Mouse (Mus musculus) MEL (cell line): ENCODE measurements around the gene Sh2b2. TPM values are rescaled to one million over a fixed set of nuclear protein-coding genes. Genes with fewer than 3 reads are reported as not detected.
A peak's percentile ranks its signal among the peaks of the same experiment; 100 is the strongest.

ENCODE experiments used
- DNase-seq: peaks from one replicate; pipeline ENCODE4 v3.0.0; 2011; ENCODE audit warnings: low read depth, low spot score
- H3K27ac ChIP-seq: 2 replicates; pipeline ENCODE4 v1.5.1; 2012; ENCODE audit warnings: low read depth, mild to moderate bottlenecking, control low read depth, low read length, moderate library complexity; ENCODE audit not compliant: control insufficient read depth
- H3K27me3 ChIP-seq, 2 experiments: fragments of 150-350 bp in 1 of 2; sonication (generic) in 1 of 2; 2 replicates each; pipeline ENCODE4 v1.6.1; 2012; ENCODE audit warnings: low read length in 2 of 2, mild to moderate bottlenecking in 2 of 2, improper control_type of control experiment in 1 of 2, moderate library complexity in 1 of 2; ENCODE audit not compliant: insufficient read depth in 2 of 2, control insufficient read depth in 1 of 2
- H3K36me3 ChIP-seq, 2 experiments: 2 replicates each; pipeline ENCODE4 v1.6.1; 2012 to 2014; ENCODE audit warnings: low read length in 2 of 2, improper control_type of control experiment in 1 of 2, inconsistent platforms in 1 of 2, mild to moderate bottlenecking in 1 of 2; ENCODE audit not compliant: insufficient read depth in 2 of 2, control insufficient read depth in 1 of 2
- H3K4me1 ChIP-seq, 2 experiments: fragments of 150-350 bp in 1 of 2; sonication (generic) in 1 of 2; 2 replicates each; pipeline ENCODE4 v1.6.1; 2012; ENCODE audit warnings: low read length in 2 of 2, improper control_type of control experiment in 1 of 2, mild to moderate bottlenecking in 1 of 2; ENCODE audit not compliant: insufficient read depth in 2 of 2, control insufficient read depth in 1 of 2
- H3K4me3 ChIP-seq, 2 experiments: fragments of 150-350 bp in 1 of 2; sonication (generic) in 1 of 2; 2 replicates each; pipeline ENCODE4 v1.5.1; 2012; ENCODE audit warnings: low read depth in 2 of 2, low read length in 2 of 2, mild to moderate bottlenecking in 2 of 2, moderate library complexity in 2 of 2, control low read depth in 1 of 2, improper control_type of control experiment in 1 of 2; ENCODE audit not compliant: control insufficient read depth in 1 of 2, insufficient read depth in 1 of 2
- H3K79me2 ChIP-seq: 2 replicates; pipeline ENCODE4 v1.6.1; 2012; ENCODE audit warnings: mild to moderate bottlenecking, low read length, moderate library complexity; ENCODE audit not compliant: control insufficient read depth, poor library complexity, insufficient read depth
- H3K9ac ChIP-seq: 2 replicates; pipeline ENCODE4 v1.6.1; 2012; ENCODE audit warnings: low read depth, mild to moderate bottlenecking, control low read depth, low read length, moderate library complexity; ENCODE audit not compliant: control insufficient read depth, poor library complexity, severe bottlenecking
- H3K9me3 ChIP-seq: fragments of 150-350 bp; sonication (generic); replicated peaks from 2 replicates; pipeline ENCODE4 v1.6.1; 2012; ENCODE audit warnings: mild to moderate bottlenecking, low read length, improper control_type of control experiment, moderate library complexity; ENCODE audit not compliant: insufficient read depth
- BHLHE40 ChIP-seq: IDR thresholded peaks from 2 replicates; pipeline ENCODE4 v1.6.1; 2012; ENCODE audit warnings: low read depth, mild to moderate bottlenecking, inconsistent platforms, low read length, improper control_type of control experiment, borderline replicate concordance
- CHD1 ChIP-seq: IDR thresholded peaks from 2 replicates; pipeline ENCODE4 v1.6.1; 2012; ENCODE audit warnings: low read depth, mild to moderate bottlenecking, inconsistent platforms, low read length, improper control_type of control experiment
- CTCF ChIP-seq, 3 experiments: IDR thresholded peaks in 2 of 3; conservative IDR thresholded peaks in 1 of 3; 2 replicates each; pipeline ENCODE4 v1.5.1; 2011 to 2012; ENCODE audit warnings: low read length in 3 of 3, low read depth in 2 of 3, mild to moderate bottlenecking in 2 of 3, improper control_type of control experiment in 1 of 3, inconsistent platforms in 1 of 3, mixed read lengths in 1 of 3, moderate library complexity in 1 of 3; ENCODE audit not compliant: control insufficient read depth in 1 of 3, insufficient read depth in 1 of 3, poor library complexity in 1 of 3, severe bottlenecking in 1 of 3
- E2F4 ChIP-seq: IDR thresholded peaks from 2 replicates; pipeline ENCODE4 v1.6.1; 2011; ENCODE audit warnings: low read depth, low read length, improper control_type of control experiment, borderline replicate concordance
- EP300 ChIP-seq, 2 experiments: IDR thresholded peaks; 2 replicates each; pipeline ENCODE4 v1.6.1; 2011; ENCODE audit warnings: improper control_type of control experiment in 2 of 2, low read length in 2 of 2, low read depth in 1 of 2, mild to moderate bottlenecking in 1 of 2
- ETS1 ChIP-seq: IDR thresholded peaks from 2 replicates; pipeline ENCODE4 v1.6.1; 2012; ENCODE audit warnings: low read depth, mild to moderate bottlenecking, inconsistent platforms, low read length, improper control_type of control experiment, moderate library complexity
- GABPA ChIP-seq: IDR thresholded peaks from 2 replicates; pipeline ENCODE4 v1.6.1; 2012; ENCODE audit warnings: low read depth, mild to moderate bottlenecking, inconsistent platforms, low read length, improper control_type of control experiment, moderate library complexity
- GATA1 ChIP-seq: IDR thresholded peaks from 2 replicates; pipeline ENCODE4 v1.6.1; 2011; ENCODE audit warnings: low read depth, low read length, improper control_type of control experiment
- HCFC1 ChIP-seq: IDR thresholded peaks from 2 replicates; pipeline ENCODE4 v1.6.1; 2012; ENCODE audit warnings: low read depth, mild to moderate bottlenecking, inconsistent platforms, low read length, improper control_type of control experiment, moderate library complexity
- JUND ChIP-seq: IDR thresholded peaks from 2 replicates; pipeline ENCODE4 v1.6.1; 2011; ENCODE audit warnings: low read depth, mild to moderate bottlenecking, improper control_type of control experiment, low read length
- KAT2A ChIP-seq: conservative IDR thresholded peaks from 2 replicates; pipeline ENCODE4 v1.6.1; 2012; ENCODE audit warnings: low read depth, low read length, improper control_type of control experiment, inconsistent platforms
- MAFK ChIP-seq: IDR thresholded peaks from 2 replicates; pipeline ENCODE4 v1.6.1; 2011; ENCODE audit warnings: low read depth, mild to moderate bottlenecking, low read length, improper control_type of control experiment, borderline replicate concordance
- MAX ChIP-seq: IDR thresholded peaks from 2 replicates; pipeline ENCODE4 v1.6.1; 2011; ENCODE audit warnings: low read length, improper control_type of control experiment
- MAZ ChIP-seq: IDR thresholded peaks from 2 replicates; pipeline ENCODE4 v1.6.1; 2012; ENCODE audit warnings: low read depth, mild to moderate bottlenecking, inconsistent platforms, low read length, improper control_type of control experiment
- MEF2A ChIP-seq: IDR thresholded peaks from 2 replicates; pipeline ENCODE4 v1.6.1; 2014; ENCODE audit warnings: low read depth, mild to moderate bottlenecking, inconsistent platforms, low read length, improper control_type of control experiment; ENCODE audit not compliant: poor library complexity, insufficient replicate concordance, severe bottlenecking; ENCODE audit errors: extremely low read depth
- MXI1 ChIP-seq: IDR thresholded peaks from 2 replicates; pipeline ENCODE4 v1.6.1; 2011; ENCODE audit warnings: mild to moderate bottlenecking, low read depth, low read length, improper control_type of control experiment
- MYB ChIP-seq: IDR thresholded peaks from 2 replicates; pipeline ENCODE4 v1.6.1; 2011; ENCODE audit warnings: mild to moderate bottlenecking, low read depth, low read length, improper control_type of control experiment
- MYC ChIP-seq: IDR thresholded peaks from 2 replicates; pipeline ENCODE4 v1.6.1; 2011; ENCODE audit warnings: low read depth, mild to moderate bottlenecking, low read length, improper control_type of control experiment, moderate library complexity
- NELFE ChIP-seq: IDR thresholded peaks from 2 replicates; pipeline ENCODE4 v1.6.1; 2011; ENCODE audit warnings: low read depth, low read length, improper control_type of control experiment
- NRF1 ChIP-seq: IDR thresholded peaks from 2 replicates; pipeline ENCODE4 v1.6.1; 2014; ENCODE audit warnings: low read depth, mild to moderate bottlenecking, inconsistent platforms, low read length, improper control_type of control experiment, moderate library complexity; ENCODE audit not compliant: poor library complexity, insufficient read depth, severe bottlenecking
- POLR2A ChIP-seq, 2 experiments: IDR thresholded peaks; 2 replicates each; pipeline ENCODE4 v1.6.1; 2011 to 2012; ENCODE audit warnings: low read length in 2 of 2, mild to moderate bottlenecking in 2 of 2, control low read depth in 1 of 2, improper control_type of control experiment in 1 of 2, low read depth in 1 of 2, moderate library complexity in 1 of 2; ENCODE audit not compliant: control insufficient read depth in 1 of 2, insufficient read depth in 1 of 2, poor library complexity in 1 of 2
- POLR2AphosphoS2 ChIP-seq: IDR thresholded peaks from 2 replicates; pipeline ENCODE4 v1.6.1; 2011; ENCODE audit warnings: low read length, improper control_type of control experiment
- POLR2AphosphoS5 ChIP-seq: IDR thresholded peaks from 2 replicates; pipeline ENCODE4 v1.6.1; 2012; ENCODE audit warnings: low read depth, borderline replicate concordance, mild to moderate bottlenecking, inconsistent platforms, low read length, moderate library complexity, mixed read lengths
- RAD21 ChIP-seq: IDR thresholded peaks from 2 replicates; pipeline ENCODE4 v1.6.1; 2011; ENCODE audit warnings: mild to moderate bottlenecking, low read depth, low read length, improper control_type of control experiment
- RCOR1 ChIP-seq: IDR thresholded peaks from 2 replicates; pipeline ENCODE4 v1.6.1; 2012; ENCODE audit warnings: low read depth, mild to moderate bottlenecking, inconsistent platforms, low read length, improper control_type of control experiment
- SIN3A ChIP-seq: IDR thresholded peaks from 2 replicates; pipeline ENCODE4 v1.6.1; 2012; ENCODE audit warnings: low read length, improper control_type of control experiment, inconsistent platforms
- SMC3 ChIP-seq: IDR thresholded peaks from 2 replicates; pipeline ENCODE4 v1.6.1; 2011; ENCODE audit warnings: low read depth, low read length, improper control_type of control experiment
- TAL1 ChIP-seq: IDR thresholded peaks from 2 replicates; pipeline ENCODE4 v1.6.1; 2012; ENCODE audit warnings: mild to moderate bottlenecking, inconsistent platforms, low read length, moderate library complexity, mixed read lengths
- TBP ChIP-seq: IDR thresholded peaks from 2 replicates; pipeline ENCODE4 v1.8.0; 2011; ENCODE audit warnings: low read depth, low read length, improper control_type of control experiment
- TCF12 ChIP-seq: IDR thresholded peaks from 2 replicates; pipeline ENCODE4 v1.6.1; 2014; ENCODE audit warnings: low read depth, mild to moderate bottlenecking, inconsistent platforms, low read length, improper control_type of control experiment, moderate library complexity
- UBTF ChIP-seq: IDR thresholded peaks from 2 replicates; pipeline ENCODE4 v1.6.1; 2012; ENCODE audit warnings: low read depth, mild to moderate bottlenecking, inconsistent platforms, low read length, improper control_type of control experiment, moderate library complexity, borderline replicate concordance; ENCODE audit not compliant: insufficient read depth
- USF1 ChIP-seq: IDR thresholded peaks from 2 replicates; pipeline ENCODE4 v1.6.1; 2014; ENCODE audit warnings: low read depth, mild to moderate bottlenecking, inconsistent platforms, low read length, improper control_type of control experiment, moderate library complexity
- USF2 ChIP-seq, 2 experiments: IDR thresholded peaks; 2 replicates each; pipeline ENCODE4 v1.6.1; 2011 to 2012; ENCODE audit warnings: improper control_type of control experiment in 2 of 2, low read length in 2 of 2, borderline replicate concordance in 1 of 2, inconsistent platforms in 1 of 2, low read depth in 1 of 2, mild to moderate bottlenecking in 1 of 2; ENCODE audit not compliant: insufficient read depth in 1 of 2
- ZC3H11A ChIP-seq: IDR thresholded peaks from 2 replicates; pipeline ENCODE4 v1.6.1; 2012; ENCODE audit warnings: low read depth, mild to moderate bottlenecking, inconsistent platforms, low read length, improper control_type of control experiment
- ZKSCAN1 ChIP-seq: IDR thresholded peaks from 2 replicates; pipeline ENCODE4 v1.6.1; 2012; ENCODE audit warnings: low read depth, mild to moderate bottlenecking, inconsistent platforms, low read length, improper control_type of control experiment, moderate library complexity
- ZMIZ1 ChIP-seq: IDR thresholded peaks from 2 replicates; pipeline ENCODE4 v1.6.1; 2012; ENCODE audit warnings: low read depth, mild to moderate bottlenecking, inconsistent platforms, low read length, improper control_type of control experiment, moderate library complexity
- ZNF384 ChIP-seq: IDR thresholded peaks from 2 replicates; pipeline ENCODE4 v1.6.1; 2012; ENCODE audit warnings: low read depth, mild to moderate bottlenecking, inconsistent platforms, low read length, improper control_type of control experiment
- polyA plus RNA-seq, 2 experiments: library from polyadenylated mRNA; stranded (reverse) in 1 of 2; unstranded in 1 of 2; fragments of >175 nt in 1 of 2; fragments of >200 nt in 1 of 2; gene quantifications; 2 replicates each; pipeline versions ENCODE4 v1.2.1 to v1.2.4; 2012; ENCODE audit warnings: low replicate concordance in 2 of 2, low read depth in 1 of 2; ENCODE audit not compliant: insufficient read length in 2 of 2, insufficient read depth in 1 of 2, missing spikeins in 1 of 2
- total RNA-seq: library from RNA; depleted of rRNA; stranded (reverse); fragments of 300-350 nt; gene quantifications from 2 replicates; pipeline ENCODE4 v1.2.3, GENCODE M21; 2012

Gene Sh2b2
- total and polyA plus RNA-seq, 3 experiments: 0.07 TPM; not detected in 2

DNA sequence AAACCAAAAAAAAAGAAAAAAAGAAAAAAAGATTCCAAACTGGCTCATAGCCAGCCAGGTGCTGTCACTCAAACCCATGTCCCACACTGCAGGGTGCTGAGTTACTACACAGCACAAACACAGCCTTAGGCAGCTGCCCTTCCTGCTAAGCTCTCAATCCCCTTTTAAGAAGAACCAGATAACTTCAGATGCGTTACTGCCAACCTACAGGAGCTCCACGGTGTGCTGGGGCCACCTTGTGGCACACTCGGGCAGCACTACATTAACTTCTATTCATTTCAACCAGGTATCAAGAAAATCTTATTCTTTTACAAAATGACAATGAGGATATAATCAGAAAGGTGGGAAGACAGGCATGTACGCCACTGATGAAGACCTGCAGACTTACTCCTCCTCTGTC lies 59.6 kb downstream of the Sh2b2 start:
- peak; percentile 77 for DNase-seq
- Histone ChIP-seq H3K36me3 (peaks cover 13 to 19% of the 10 kb centered on the region in 2 experiments), H3K27me3 (no peaks in the 10 kb centered on the region), H3K27ac (no peak overlapping the region), H3K4me1 (peaks cover 10 to 21% of the 10 kb centered on the region in 2 experiments), H3K4me3 (no peak overlapping the region), H3K9me3 (no peaks in the 10 kb centered on the region), H3K9ac (no peak overlapping the region), H3K79me2 (no peaks in the 10 kb centered on the region)
- TF ChIP-seq EP300 (IDR thresholded peaks at IDR 0.05; ENCODE audit: low read depth in 1 of 2, low read length in 2 of 2) (0 out of 4 replicates have a peak, but pooled peaks of 1 of the 2 experiments have one; percentile 7), MAFK (no peak), TBP (no peak), MXI1 (peak; percentile 69), UBTF (no peak), BHLHE40 (peak; percentile 63; the same call in 1 of the 2 replicates), ZC3H11A (peak; percentile 90), ZKSCAN1 (0 out of 2 replicates have a peak, but pooled peaks have one; percentile 31), POLR2AphosphoS2 (no peak), MYC (0 out of 2 replicates have a peak, but pooled peaks have one; percentile 15), ETS1 (no peak), RAD21 (peak; percentile 96), USF1 (no peak), POLR2AphosphoS5 (no peak), NRF1 (no peak), GABPA (no peak), E2F4 (no peak), JUND (no peak), MEF2A (no peak), CHD1 (no peak), MAZ (peak; percentile 45; the same call in 1 of the 2 replicates), RCOR1 (no peak), USF2 (IDR thresholded peaks at IDR 0.05; ENCODE audit: borderline replicate concordance in 1 of 2, insufficient read depth in 1 of 2, low read depth in 1 of 2, low read length in 2 of 2) (no peak), POLR2A (IDR thresholded peaks at IDR 0.05; ENCODE audit: control insufficient read depth in 1 of 2, insufficient read depth in 1 of 2, low read depth in 1 of 2, low read length in 2 of 2, poor library complexity in 1 of 2) (no peak), SMC3 (peak; percentile 89), TAL1 (no peak), KAT2A (no peak), ZNF384 (peak; percentile 46), CTCF (IDR thresholded peaks at IDR 0.05 in 2 of 3, conservative IDR thresholded peaks at IDR 0.05 in 1 of 3; ENCODE audit: control insufficient read depth in 1 of 3, insufficient read depth in 1 of 3, low read depth in 2 of 3, low read length in 3 of 3, poor library complexity in 1 of 3, severe bottlenecking in 1 of 3) (peak; percentile 80 to 98 (median 85)), MAX (no peak), MYB (no peak), TCF12 (no peak), HCFC1 (peak; percentile 45; the same call in 1 of the 2 replicates), ZMIZ1 (no peak), GATA1 (no peak), NELFE (no peak), SIN3A (peak; percentile 75)
